Mouse (Mus musculus) G1E (cell line): Measurements from ENCODE around the gene Dhx32. TPM values are rescaled to one million over a fixed set of nuclear protein-coding genes. Genes with fewer than 3 reads are reported as not detected.

Source experiments
- ATAC-seq: 2 replicates; pipeline ENCODE4 v1.8.0; 2016; ENCODE audit warnings: mild to moderate bottlenecking; ENCODE audit not compliant: insufficient number of reproducible peaks, poor library complexity, low FRiP score, severe bottlenecking; ENCODE audit errors: extremely low read depth
- DNase-seq: peaks from one replicate; pipeline ENCODE4 v3.0.0; 2012; ENCODE audit warnings: low spot score
- H3K27me3 ChIP-seq: 2 replicates; pipeline ENCODE4 v1.6.1; 2012; ENCODE audit warnings: mild to moderate bottlenecking, low read length, inconsistent platforms; ENCODE audit not compliant: insufficient read depth
- H3K36me3 ChIP-seq: replicated peaks from 2 replicates; pipeline ENCODE3; 2012; ENCODE audit warnings: mild to moderate bottlenecking, inconsistent platforms
- H3K4me1 ChIP-seq: 2 replicates; pipeline ENCODE4 v1.6.1; 2012; ENCODE audit warnings: low read depth, low read length, inconsistent platforms, mixed read lengths; ENCODE audit not compliant: insufficient read depth
- H3K4me3 ChIP-seq: 2 replicates; pipeline ENCODE4 v1.5.1; 2012; ENCODE audit warnings: low read depth, mild to moderate bottlenecking, inconsistent platforms, low read length, moderate library complexity, mixed read lengths
- H3K9me3 ChIP-seq: replicated peaks from 2 replicates; pipeline ENCODE4 v1.6.1; 2012; ENCODE audit warnings: inconsistent platforms
- CTCF ChIP-seq: IDR thresholded peaks from 2 replicates; pipeline ENCODE4 v1.5.1; 2012; ENCODE audit warnings: low read depth, low read length, inconsistent platforms, mixed read lengths
- GATA1 ChIP-seq: IDR thresholded peaks from 2 replicates; pipeline ENCODE4 v1.6.1; 2012; ENCODE audit warnings: borderline replicate concordance, low read length, inconsistent platforms, mixed read lengths
- GATA2 ChIP-seq: IDR thresholded peaks from 2 replicates; pipeline ENCODE4 v1.6.1; 2012; ENCODE audit warnings: low read depth, low read length, inconsistent platforms, borderline replicate concordance
- POLR2AphosphoS5 ChIP-seq: IDR thresholded peaks from 2 replicates; pipeline ENCODE4 v1.6.1; 2012; ENCODE audit warnings: low read depth, low read length, inconsistent platforms; ENCODE audit not compliant: insufficient replicate concordance
- TAL1 ChIP-seq: conservative IDR thresholded peaks from 2 replicates; pipeline ENCODE4 v1.6.1; 2012; ENCODE audit warnings: low read depth, low read length, inconsistent platforms, mixed read lengths
- polyA plus RNA-seq: library from polyadenylated mRNA; stranded (reverse); fragments of >175 nt; gene quantifications from 2 replicates; pipeline ENCODE4 v1.2.3, GENCODE M21; 2012
- total RNA-seq, 2 experiments: library from RNA; stranded (forward) in 1 of 2; stranded (reverse) in 1 of 2; fragments of 200-1000 nt in 1 of 2; fragments of >200 nt in 1 of 2; fragmentation: Nextera tagmentation in 1 of 2; gene quantifications; 2 replicates each; pipeline ENCODE4 v1.2.3; 2014 to 2017

Dhx32 gene
- total and polyA plus RNA-seq, 3 experiments: 12.8 to 22.8 (median 16.4) TPM

DNA sequence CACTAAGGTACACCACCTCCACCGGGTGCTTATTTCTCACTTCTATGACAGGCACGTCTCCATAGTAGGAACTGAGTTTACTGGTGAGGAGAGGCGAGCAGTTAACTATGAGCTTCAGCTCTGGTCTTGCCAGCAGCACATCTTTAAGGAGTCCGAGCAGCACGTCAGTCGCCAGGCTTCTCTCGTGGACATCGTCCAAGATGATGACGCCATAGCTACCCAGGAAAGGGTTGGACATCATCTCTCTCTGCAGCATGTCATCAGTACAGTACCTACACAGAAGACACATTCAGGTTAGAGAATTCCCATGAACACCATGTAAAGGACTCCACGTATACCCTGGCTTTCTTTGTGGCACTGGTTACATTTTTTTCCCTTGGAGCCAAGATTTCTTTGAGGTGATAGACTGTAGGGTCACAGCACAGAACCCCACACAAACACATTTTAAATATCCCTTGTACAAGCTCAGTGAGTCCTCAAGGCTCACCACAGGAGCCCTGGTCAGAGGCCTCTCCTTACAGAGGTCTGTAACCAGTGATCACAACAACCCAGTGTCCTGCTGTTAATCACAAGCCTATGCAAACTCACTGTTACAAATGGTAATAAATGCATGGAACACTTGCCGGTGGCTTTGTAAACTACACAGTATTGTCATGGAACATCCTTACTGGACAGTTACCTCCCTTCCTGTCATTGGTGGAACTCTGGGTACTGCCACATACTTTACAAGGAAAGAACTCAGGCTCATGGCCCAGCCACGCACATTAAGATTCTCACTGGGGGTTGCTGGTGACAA, 39.8 kb downstream of the Dhx32 start:
- TF ChIP-seq GATA1 (no peak), TAL1 (no peak), POLR2AphosphoS5 (no peak), GATA2 (no peak), CTCF (no peak)
- Histone ChIP-seq H3K9me3 (no peaks in the 10 kb centered on the region), H3K36me3 (peaks cover 45% of the 10 kb centered on the region), H3K4me1 (peaks cover 24% of the 10 kb centered on the region), H3K27me3 (no peaks in the 10 kb centered on the region), H3K4me3 (no peak overlapping the region)
- DNase-seq (no peak), ATAC-seq (no peak)

DNA sequence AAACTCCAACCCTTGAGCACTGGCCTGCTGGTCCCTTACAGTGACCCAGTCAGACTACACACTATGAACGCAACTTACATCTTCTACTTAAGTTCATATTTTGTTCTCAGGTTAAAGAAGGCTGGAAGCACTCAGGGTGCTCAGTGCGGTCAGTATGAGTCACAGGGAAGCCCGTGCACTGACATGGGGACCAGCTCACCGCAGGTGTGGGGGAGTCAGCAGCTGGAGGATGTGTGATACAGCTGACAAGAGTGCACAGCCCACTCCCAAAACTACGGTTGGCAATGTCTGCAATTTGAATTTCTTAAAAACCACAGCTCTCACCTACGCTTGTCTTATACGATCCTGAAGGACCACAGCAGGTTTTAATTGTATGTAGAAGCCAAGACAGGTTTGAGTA, 42.0 kb downstream of the Dhx32 start:
- peaks cover 43% of the 10 kb centered on the region for H3K36me3 ChIP-seq
- H3K27me3 ChIP-seq: no peaks in the 10 kb centered on the region
- ATAC-seq (no peak), DNase-seq (no peak)
- no peaks in the 10 kb centered on the region for H3K9me3 ChIP-seq
- peaks cover 33% of the 10 kb centered on the region for H3K4me1 ChIP-seq
- TF ChIP-seq CTCF: no peak
- TF ChIP-seq GATA2: no peak
- no peak for TF ChIP-seq TAL1
- TF ChIP-seq GATA1: no peak
- no peak for TF ChIP-seq POLR2AphosphoS5
- no peak overlapping the region for H3K4me3 ChIP-seq

DNA sequence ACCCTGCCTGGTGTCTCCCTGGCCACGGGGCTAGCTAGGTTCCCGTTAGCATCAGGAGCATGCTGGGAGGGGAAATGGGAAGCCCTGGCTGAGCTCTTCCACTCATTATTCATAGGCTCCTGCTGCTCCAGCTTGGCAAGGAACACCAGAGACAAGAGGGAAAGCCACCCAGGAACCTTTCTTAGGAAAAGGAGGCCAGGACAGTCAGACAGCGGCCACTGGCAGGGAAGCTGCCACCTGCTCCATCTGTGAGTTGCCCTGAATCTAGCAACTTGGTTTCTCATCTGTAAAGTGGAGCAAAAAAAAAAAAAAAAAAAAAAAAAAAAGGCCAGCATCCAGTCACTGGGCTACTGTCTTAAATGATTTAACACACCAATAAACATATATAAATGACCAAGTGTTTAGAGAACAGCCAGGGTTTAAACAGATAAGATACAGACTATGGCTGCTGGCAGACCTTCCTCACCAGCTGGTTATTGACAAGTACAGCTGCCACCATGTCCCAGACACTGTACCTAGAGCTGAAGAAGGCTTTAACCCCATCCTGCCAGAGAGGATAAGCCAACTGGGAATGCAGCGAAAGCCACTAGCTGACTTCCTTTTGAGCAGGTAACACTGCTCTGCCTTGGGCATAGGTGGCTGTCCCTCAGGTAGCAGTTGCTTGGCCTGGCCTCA, 50.4 kb downstream of the Dhx32 start:
- Histone ChIP-seq H3K4me3 (no peak overlapping the region), H3K9me3 (no peaks in the 10 kb centered on the region), H3K4me1 (peaks cover 4% of the 10 kb centered on the region; the same call in 1 of the 2 replicates), H3K36me3 (peaks cover 60% of the 10 kb centered on the region), H3K27me3 (no peaks in the 10 kb centered on the region)
- no peak for TF ChIP-seq GATA2
- TF ChIP-seq TAL1: no peak
- no peak for TF ChIP-seq CTCF
- ATAC-seq (no peak), DNase-seq (no peak)

DNA sequence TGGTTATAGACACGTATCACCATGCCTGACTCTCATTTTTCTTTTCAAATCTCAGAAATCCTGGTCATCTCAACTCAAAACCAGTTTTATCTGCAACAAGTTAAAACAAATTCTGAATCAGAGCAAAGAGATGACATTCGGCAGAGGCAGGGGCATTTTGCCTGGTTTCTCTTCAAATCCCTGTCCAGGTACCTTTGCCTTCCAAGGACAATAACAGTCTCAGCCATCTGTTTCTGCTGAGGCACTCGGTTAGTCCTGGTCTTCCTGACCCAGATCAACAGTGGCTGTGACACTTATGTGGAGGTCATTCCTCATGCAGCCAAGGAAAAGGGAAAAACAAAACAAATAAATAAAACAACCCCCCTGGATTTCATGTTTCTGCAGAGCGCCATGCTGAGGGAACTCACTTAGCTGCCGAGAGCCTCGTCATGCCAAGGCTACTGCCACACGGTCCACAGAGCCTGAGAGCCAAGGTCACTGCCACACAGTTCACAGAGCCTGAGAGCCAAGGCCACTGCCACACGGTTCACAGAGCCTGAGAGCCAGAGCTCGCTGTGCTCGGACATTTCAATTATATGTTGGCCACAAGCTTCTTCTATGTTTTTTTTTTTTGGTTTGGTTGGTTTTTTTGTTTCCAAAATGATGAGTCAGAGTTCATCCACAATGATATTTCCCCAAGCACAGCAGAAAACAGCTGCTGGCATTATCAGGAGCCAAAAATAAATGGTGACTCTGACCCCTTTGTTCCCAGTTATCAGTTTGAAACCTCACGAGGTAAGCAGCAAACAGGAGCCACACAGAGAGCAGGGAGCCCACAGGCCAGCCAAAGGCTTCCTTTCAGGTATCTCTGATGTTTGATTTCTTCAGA, 52.0 kb downstream of the Dhx32 start:
- peaks cover 69% of the 10 kb centered on the region for H3K36me3 ChIP-seq
- H3K4me1 ChIP-seq: no peaks in the 10 kb centered on the region
- H3K27me3 ChIP-seq: no peaks in the 10 kb centered on the region
- no peak overlapping the region for H3K4me3 ChIP-seq
- ATAC-seq (no peak), DNase-seq (no peak)
- TF ChIP-seq GATA1: no peak
- no peak for TF ChIP-seq CTCF
- no peak for TF ChIP-seq TAL1
- TF ChIP-seq GATA2: no peak
- TF ChIP-seq POLR2AphosphoS5: no peak
- H3K9me3 ChIP-seq: no peaks in the 10 kb centered on the region

DNA sequence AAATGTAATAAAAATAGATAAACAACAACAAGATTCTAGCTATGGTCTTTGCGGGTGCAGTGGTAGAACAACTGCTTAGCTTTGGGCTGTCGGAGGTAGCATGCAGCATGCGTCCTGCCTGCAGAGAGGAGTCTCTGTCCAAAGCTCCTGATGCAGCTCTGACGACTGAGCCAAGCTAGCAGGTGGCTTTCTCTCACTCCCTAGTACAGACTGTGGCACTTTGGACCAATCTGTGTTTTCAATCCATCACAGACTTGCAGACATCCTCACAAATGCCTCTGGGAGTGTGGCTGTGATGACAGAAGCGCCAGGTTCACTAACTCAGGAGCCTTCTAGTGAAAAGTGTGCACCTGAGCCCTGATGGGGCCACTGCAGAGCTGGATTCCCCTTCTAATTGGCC, 53.2 kb downstream of the Dhx32 start:
- ATAC-seq (no peak), DNase-seq (no peak)
- Histone ChIP-seq H3K4me3 (no peak overlapping the region), H3K4me1 (no peaks in the 10 kb centered on the region), H3K27me3 (no peaks in the 10 kb centered on the region), H3K36me3 (peaks cover 76% of the 10 kb centered on the region), H3K9me3 (no peaks in the 10 kb centered on the region)
- TF ChIP-seq CTCF (no peak), GATA1 (no peak), GATA2 (no peak), TAL1 (no peak), POLR2AphosphoS5 (no peak)

DNA sequence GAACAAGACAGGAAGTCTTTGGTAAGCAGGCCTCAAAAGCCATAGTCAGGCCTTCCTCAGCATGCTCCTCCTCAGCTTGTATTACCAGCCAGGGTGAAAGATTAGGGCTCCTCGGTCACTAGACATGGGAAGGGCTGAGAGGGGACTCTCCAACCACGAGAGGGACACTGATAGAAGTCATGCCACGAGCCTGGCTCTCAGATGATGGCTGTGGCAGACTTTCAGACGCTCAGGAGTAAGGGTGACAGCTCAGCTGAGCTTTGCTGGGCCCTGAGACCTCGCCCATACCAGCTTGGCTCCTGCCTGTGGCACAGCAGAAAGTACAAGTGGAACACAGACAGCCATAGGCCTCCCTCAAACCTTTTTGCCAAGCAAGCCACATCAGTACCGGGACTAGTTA, 55.5 kb downstream of the Dhx32 start:
- H3K4me3 ChIP-seq: no peak overlapping the region
- no peak for ATAC-seq
- H3K36me3 ChIP-seq: peaks cover 78% of the 10 kb centered on the region

More for the DNA sequence above, 55.5 kb downstream of the Dhx32 start:
- Histone ChIP-seq H3K27me3 (no peaks in the 10 kb centered on the region), H3K9me3 (no peaks in the 10 kb centered on the region), H3K4me1 (no peaks in the 10 kb centered on the region)
- TF ChIP-seq TAL1 (no peak), POLR2AphosphoS5 (no peak), CTCF (no peak), GATA1 (no peak), GATA2 (no peak)
- DNase-seq: no peak
